Mouse (Mus musculus) embryo, embryonic 10.5 days (tissue): ENCODE data around the gene Ffar3.

Source experiments
- DNase-seq: peaks from one replicate; pipeline ENCODE4 v3.0.0-alpha.2; 2015; ENCODE audit warnings: low spot score

Ffar3 gene

GRCm38 (mm10) chr7:30856078-30856477, at the start of gene Ffar3:
Ffar3 (minus strand) TSS chr7:30856178.
- DNase-seq = no peak

DNA sequence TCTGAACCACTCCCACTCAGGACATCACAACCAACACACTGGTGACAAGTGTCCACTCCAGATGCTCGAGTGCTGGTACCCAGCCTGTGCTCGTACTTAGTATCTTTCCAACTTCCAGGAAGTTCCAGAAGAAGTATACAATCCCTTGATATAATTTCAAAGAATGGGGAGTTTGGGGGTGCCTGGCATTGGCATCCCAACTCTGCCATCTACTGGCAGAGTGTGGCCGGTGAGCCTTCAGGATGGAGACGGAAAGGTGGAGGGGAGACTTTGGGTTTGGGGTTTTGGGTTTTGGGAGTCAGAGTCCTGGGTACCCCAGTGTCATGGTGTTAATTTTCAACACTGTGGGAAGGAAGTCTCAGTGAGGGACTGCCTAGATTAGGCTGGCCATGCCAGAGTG, 48.1 kb upstream of the Ffar3 start:
- no peak for DNase-seq

- no peak for DNase-seq
Measured at GRCm38 (mm10) chr7:30895217-30895616, 39.2 kb upstream of the Ffar3 start.

DNA sequence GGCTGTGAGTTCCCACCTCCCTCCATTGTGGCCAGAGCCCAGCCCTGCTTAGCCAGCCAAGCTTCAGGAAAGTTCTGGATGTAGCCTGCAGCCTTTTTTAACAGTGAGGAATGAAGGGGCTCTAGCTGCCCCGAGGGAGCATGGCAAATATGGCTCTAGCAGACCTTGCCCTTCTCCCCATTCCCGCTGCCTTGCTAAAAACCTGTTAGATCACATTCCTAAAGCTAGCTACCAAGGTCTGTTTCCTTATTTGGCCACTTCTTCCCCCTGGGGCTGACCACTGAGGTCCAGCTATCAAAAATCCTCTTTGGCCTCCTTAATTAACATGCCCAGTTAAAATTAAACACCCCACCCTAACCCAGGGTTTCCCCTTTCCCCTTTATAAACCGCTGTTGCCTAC, 36.5 kb upstream of the Ffar3 start:
- no peak for DNase-seq

- DNase-seq = no peak
Measured at GRCm38 (mm10) chr7:30891746-30892145, 35.8 kb upstream of the Ffar3 start.

- DNase-seq = no peak
Measured at GRCm38 (mm10) chr7:30890681-30891080, 34.7 kb upstream of the Ffar3 start.

- no peak for DNase-seq
Measured at GRCm38 (mm10) chr7:30888786-30889185, 32.8 kb upstream of the Ffar3 start.

GRCm38 (mm10) chr7:30887568-30888188, 31.7 kb upstream of the Ffar3 start:
- DNase-seq = no peak

DNA sequence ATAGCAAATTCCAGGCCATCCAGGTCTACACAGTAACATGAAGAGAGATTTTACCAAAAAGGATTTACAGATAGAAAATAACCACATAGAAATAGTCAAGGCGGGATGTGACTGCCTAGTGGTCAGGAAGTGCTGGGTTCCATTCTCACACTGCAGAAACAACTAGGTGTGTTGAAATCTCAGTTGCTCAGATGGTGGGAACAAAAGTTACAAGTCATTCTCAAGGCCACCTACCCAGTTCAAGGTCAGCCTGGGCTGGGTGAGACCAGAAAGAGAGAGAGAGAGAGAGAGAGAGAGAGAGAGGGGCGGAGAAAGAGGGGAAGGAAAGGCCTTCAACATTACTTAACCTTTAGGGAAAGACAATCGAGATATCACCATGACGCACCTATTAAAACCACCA, 30.9 kb upstream of the Ffar3 start:
- DNase-seq = no peak

DNA sequence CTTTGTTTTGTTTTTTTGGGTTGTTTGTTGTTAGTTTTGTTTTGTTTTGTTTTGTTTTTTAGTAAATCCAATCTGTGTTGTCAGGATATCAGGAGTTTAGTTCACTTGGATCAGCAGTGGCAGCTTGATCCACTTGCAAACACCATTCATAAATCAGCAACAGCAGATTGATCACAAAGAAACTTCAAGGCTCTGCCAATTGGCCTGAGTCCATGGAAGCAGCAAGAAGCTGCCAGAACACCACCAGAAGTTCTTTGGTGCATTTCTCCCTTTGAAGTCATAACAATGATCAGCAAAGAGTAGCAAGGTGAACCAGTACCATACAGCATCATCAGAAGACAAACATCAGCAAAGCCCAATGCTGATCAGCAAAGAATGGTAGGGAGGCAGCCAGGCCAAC, 28.1 kb upstream of the Ffar3 start:
- no peak for DNase-seq

DNA sequence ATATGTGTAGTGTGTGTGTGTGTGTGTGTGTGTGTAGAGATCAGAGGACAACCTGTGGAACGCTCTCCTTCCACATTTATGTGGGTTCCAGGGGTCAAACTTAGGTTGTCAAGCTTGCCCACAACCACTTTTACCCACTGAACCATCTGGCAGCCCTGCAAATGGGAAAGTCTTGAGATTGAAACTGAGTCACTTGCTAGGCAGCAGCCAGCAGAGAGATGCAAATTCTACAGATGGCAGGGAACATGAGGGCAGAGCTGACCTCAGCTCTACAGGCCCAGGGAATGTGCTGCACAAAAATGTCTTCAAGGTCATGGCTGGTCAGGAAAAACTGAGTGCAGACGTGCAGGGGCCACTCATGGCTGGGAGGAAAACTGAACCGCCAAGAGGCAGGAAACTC, 25.4 kb upstream of the Ffar3 start:
- DNase-seq = no peak

- DNase-seq = no peak
Measured at GRCm38 (mm10) chr7:30880176-30880575, 24.2 kb upstream of the Ffar3 start, which contains the start of gene Cd22. Cd22 (minus strand) TSS chr7:30880342.

DNA sequence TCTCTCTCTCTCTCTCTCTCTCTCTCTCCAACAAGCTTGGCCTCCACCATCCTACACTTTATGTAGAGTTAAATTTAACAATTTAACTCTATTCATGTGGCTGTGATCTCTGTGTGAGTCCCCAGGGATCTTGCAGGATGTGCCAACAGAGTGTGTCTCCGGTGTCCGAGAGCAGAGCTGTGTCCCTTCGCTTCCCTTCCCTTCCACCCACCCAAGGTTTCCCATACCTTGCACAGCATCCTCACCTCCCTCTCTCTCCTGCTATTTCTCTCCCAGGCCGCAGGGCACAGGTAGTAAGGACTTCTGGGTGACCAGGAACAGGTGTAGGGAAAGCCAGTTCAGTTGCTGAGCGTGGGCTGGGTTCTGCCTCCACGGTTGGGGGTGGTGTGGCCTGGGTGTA, 23.0 kb upstream of the Ffar3 start:
- DNase-seq = no peak

DNA sequence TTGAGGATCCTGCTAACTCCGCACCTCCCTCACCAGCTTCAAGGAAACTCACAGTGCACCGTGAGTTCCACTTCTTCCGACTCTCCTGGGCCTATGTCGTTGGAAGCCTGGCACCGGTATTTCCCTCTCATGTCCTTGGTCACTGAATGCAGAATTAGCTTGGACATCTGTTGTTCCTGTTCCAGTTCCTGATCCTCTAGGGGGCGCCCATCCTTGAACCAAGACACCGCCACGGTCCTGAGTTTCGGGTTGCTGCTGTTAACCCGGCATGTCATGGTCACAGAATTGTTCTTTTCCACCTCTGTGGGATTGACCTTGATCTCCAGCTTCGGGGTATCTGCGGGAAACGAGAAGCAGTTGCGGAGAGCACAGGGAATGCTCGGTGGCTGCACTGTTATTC, 17.1 kb upstream of the Ffar3 start:
- peak; percentile 87 for DNase-seq

DNA sequence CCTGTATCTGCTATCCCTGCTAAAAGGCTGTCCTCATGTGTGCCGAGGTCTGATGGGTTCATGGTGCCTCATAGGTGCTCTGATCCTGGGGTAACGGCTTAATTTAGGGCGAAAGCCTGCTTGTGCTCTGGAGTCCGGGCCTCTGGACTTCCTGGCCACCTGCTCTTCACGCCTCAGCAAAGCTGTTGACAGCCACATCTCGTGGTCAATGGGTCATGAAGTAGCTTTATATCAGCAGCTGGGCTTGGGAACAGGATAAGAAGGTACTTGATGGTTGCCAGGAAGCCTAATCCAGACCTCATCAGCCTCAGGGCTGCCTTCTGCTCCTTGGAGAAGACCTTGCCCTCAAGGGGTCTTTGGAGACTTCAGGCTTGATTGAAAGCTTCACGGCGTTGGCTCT, 7.4 kb upstream of the Ffar3 start:
- DNase-seq = no peak

- DNase-seq = no peak
Measured at GRCm38 (mm10) chr7:30861464-30861863, 5.5 kb upstream of the Ffar3 start, which contains the start of gene Ffar1. Ffar1 (minus strand) TSS chr7:30861564.

- DNase-seq = peak; percentile 89
Measured at GRCm38 (mm10) chr7:30859635-30860402, 3.8 kb upstream of the Ffar3 start.

DNA sequence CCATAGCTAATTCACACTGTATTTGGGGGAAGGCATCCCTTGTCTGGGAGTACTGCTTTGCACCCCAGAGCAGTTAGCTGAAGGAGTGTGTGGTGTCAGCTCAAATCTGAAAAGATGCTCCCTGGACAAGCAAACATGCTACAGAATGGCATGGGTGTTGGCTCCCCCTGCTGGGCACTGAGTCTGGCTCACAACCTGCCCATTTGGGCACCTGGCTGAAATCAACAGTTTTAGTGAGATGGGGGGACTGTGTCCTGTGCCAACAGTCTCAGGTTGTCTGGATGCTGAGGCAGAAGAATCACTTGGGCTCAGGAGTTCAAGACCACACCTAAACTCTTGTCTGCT, 3.3 kb upstream of the Ffar3 start:
- DNase-seq = peak; percentile 80

GRCm38 (mm10) chr7:30857746-30858145, 1.8 kb upstream of the Ffar3 start:
- DNase-seq = no peak

- DNase-seq = no peak
Measured at GRCm38 (mm10) chr7:30851421-30851820, 4.6 kb downstream of the Ffar3 start.

DNA sequence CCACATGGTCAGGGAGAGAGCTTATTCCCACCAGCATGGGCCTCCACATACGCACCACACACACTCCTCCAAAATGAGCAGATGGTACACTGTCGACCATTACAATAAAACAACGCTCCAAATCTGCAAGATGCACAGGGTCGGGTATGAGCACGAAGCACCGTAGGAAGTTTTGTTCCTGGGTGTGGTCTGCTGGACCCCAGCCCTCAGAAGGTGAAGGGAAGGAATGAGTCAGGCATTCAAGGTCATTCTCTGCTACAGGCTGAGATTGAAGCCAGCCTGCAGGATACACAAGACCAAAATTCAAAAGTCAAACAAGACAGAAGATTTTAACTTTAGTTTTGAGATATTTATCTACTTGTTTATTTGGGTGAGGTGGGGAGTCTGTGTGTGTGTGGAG, 8.0 kb downstream of the Ffar3 start:
- no peak for DNase-seq

DNA sequence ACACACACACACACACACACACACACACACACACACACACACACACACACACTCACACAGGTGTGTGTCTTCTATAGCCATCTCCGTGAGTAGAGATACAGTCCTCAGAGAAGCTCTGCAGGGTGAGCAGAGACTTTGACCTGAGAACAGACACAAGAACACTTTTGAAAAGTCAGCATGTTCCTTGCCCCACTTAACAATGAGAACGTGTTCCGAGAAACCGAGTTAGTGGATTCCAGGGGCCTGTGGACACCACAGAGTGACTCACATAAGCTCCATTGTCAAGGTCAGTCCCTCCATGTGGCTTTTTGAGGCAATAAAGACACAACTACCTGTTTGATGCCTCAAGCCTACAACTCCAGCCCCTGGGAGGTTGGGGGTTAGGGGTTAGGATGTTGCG, 8.6 kb downstream of the Ffar3 start:
- DNase-seq = no peak

GRCm38 (mm10) chr7:30846505-30847053, 9.4 kb downstream of the Ffar3 start:
- no peak for DNase-seq
